Mouse (Mus musculus) midbrain, embryonic 14.5 days (tissue): ENCODE measurements around the gene Rgl1. TPM values are rescaled to one million over a fixed set of nuclear protein-coding genes. Genes with fewer than 3 reads are reported as not detected.

ENCODE experiments used
- ATAC-seq: fragments of 200-750 bp; cut with Nextera tagmentation; 2 replicates; pipeline ENCODE4 v1.8.0; 2017; ENCODE audit warnings: moderate number of reproducible peaks, moderate library complexity; ENCODE audit not compliant: low FRiP score, low TSS enrichment
- DNase-seq: peaks from one replicate; pipeline ENCODE4 v3.0.0-alpha.2; 2015
- H3K27ac ChIP-seq: fragments of 300-500 bp; sonication (generic); replicated peaks from 2 replicates; pipeline ENCODE4 v1.5.1; 2014; ENCODE audit warnings: mild to moderate bottlenecking, low read depth, low read length, moderate library complexity
- H3K27me3 ChIP-seq: fragments of 300-500 bp; sonication (generic); 2 replicates; pipeline ENCODE4 v1.6.1; 2014; ENCODE audit warnings: low read length, control low read depth, mixed read lengths; ENCODE audit not compliant: control insufficient read depth, insufficient read depth
- H3K36me3 ChIP-seq: fragments of 300-500 bp; sonication (generic); 2 replicates; pipeline ENCODE4 v1.6.1; 2014; ENCODE audit warnings: low read length, control low read depth; ENCODE audit not compliant: control insufficient read depth, insufficient read depth
- H3K4me1 ChIP-seq: fragments of 300-500 bp; sonication (generic); 2 replicates; pipeline ENCODE4 v1.6.1; 2014; ENCODE audit warnings: mild to moderate bottlenecking, antibody characterized with exemption, low read length, control low read depth; ENCODE audit not compliant: control insufficient read depth, insufficient read depth
- H3K4me2 ChIP-seq: fragments of 300-500 bp; sonication (generic); 2 replicates; pipeline ENCODE4 v1.6.1; 2014; ENCODE audit warnings: mild to moderate bottlenecking, low read length, moderate library complexity
- H3K4me3 ChIP-seq: fragments of 300-500 bp; sonication (generic); replicated peaks from 2 replicates; pipeline ENCODE4 v1.5.1; 2014; ENCODE audit warnings: low read depth, low read length
- H3K9ac ChIP-seq: fragments of 300-500 bp; sonication (generic); replicated peaks from 2 replicates; pipeline ENCODE4 v1.6.1; 2014; ENCODE audit warnings: mild to moderate bottlenecking, low read length, moderate library complexity
- H3K9me3 ChIP-seq: fragments of 300-500 bp; sonication (generic); 2 replicates; pipeline ENCODE4 v1.6.1; 2016; ENCODE audit warnings: low read length, control low read depth, mixed read lengths; ENCODE audit not compliant: control insufficient read depth
- WGBS: fragments of 180-500 bp; shearing (Covaris S2); extraction: QIAGEN DNeasy Blood & Tissue Kit; methylation state at CpG from one replicate; pipeline ENCODE4 v1.1.7; 2014; 5-methylcytosine and 5-hydroxymethylcytosine counted together
- polyA plus RNA-seq: library from polyadenylated mRNA; unstranded; fragments of >200 nt; fragmentation: Nextera tagmentation; extraction: Ambion mirVana; gene quantifications from 2 replicates; pipeline ENCODE4 v1.2.1, GENCODE M21; 2014

The Rgl1 gene
- polyA plus RNA-seq, 1 experiment from 2014 or later, result 16.6 TPM

GRCm38 (mm10) chr1:152613158-152613857 lies 152.8 kb downstream of the Rgl1 start:
- ATAC-seq, result no peak
- no peak overlapping the region for H3K27ac ChIP-seq
- 86% methylated on average over 16 of the region's 16 CpGs for WGBS

GRCm38 (mm10) chr1:152612535-152613157 lies 153.5 kb downstream of the Rgl1 start:
- no peaks in the 10 kb centered on the region for H3K36me3 ChIP-seq
- peaks cover 5% of the 10 kb centered on the region; the same call in 1 of the 2 replicates for H3K4me1 ChIP-seq
- DNase-seq, result no peak
- no peak overlapping the region for H3K4me3 ChIP-seq
- no peak for ATAC-seq
- H3K9ac ChIP-seq, result no peak overlapping the region
- no peaks in the 10 kb centered on the region for H3K27me3 ChIP-seq
- no peak overlapping the region for H3K27ac ChIP-seq
- H3K9me3 ChIP-seq, result no peaks in the 10 kb centered on the region
- 75% methylated on average over 12 of the region's 12 CpGs for WGBS
- no peak overlapping the region for H3K4me2 ChIP-seq

More at GRCm38 (mm10) chr1:152613158-152613857, 152.8 kb downstream of the Rgl1 start:
- Histone ChIP-seq H3K4me2 (no peak overlapping the region), H3K36me3 (no peaks in the 10 kb centered on the region), H3K27me3 (no peaks in the 10 kb centered on the region), H3K4me1 (peaks cover 5% of the 10 kb centered on the region; the same call in 1 of the 2 replicates), H3K9me3 (no peaks in the 10 kb centered on the region), H3K4me3 (no peak overlapping the region), H3K9ac (no peak overlapping the region)
- no peak for DNase-seq

GRCm38 (mm10) chr1:152609547-152609946 lies 156.6 kb downstream of the Rgl1 start:
- Histone ChIP-seq H3K27me3 (no peaks in the 10 kb centered on the region), H3K4me1 (peaks cover 5% of the 10 kb centered on the region; the same call in 1 of the 2 replicates), H3K4me3 (no peak overlapping the region), H3K4me2 (no peak overlapping the region), H3K36me3 (no peaks in the 10 kb centered on the region), H3K9ac (no peak overlapping the region), H3K27ac (no peak overlapping the region), H3K9me3 (no peaks in the 10 kb centered on the region)
- WGBS, result 74% methylated on average over 10 of the region's 10 CpGs
- ATAC-seq (no peak), DNase-seq (no peak)

GRCm38 (mm10) chr1:152609006-152609405 lies 157.1 kb downstream of the Rgl1 start:
- no peaks in the 10 kb centered on the region for H3K36me3 ChIP-seq
- 79% methylated on average over 7 of the region's 7 CpGs for WGBS
- no peak for DNase-seq
- H3K4me1 ChIP-seq, result peaks cover 5% of the 10 kb centered on the region; the same call in 1 of the 2 replicates
- ATAC-seq, result no peak
- H3K27ac ChIP-seq, result no peak overlapping the region
- no peak overlapping the region for H3K4me3 ChIP-seq
- no peak overlapping the region for H3K4me2 ChIP-seq
- no peaks in the 10 kb centered on the region for H3K27me3 ChIP-seq
- H3K9me3 ChIP-seq, result no peaks in the 10 kb centered on the region
- H3K9ac ChIP-seq, result no peak overlapping the region

- DNase-seq (no peak), ATAC-seq (no peak)
- Histone ChIP-seq H3K27ac (no peak overlapping the region), H3K36me3 (no peaks in the 10 kb centered on the region), H3K4me3 (no peak overlapping the region), H3K4me2 (no peak overlapping the region), H3K9me3 (no peaks in the 10 kb centered on the region), H3K4me1 (peaks cover 5% of the 10 kb centered on the region; the same call in 1 of the 2 replicates), H3K9ac (no peak overlapping the region), H3K27me3 (no peaks in the 10 kb centered on the region)
- WGBS, result 57% methylated on average over 14 of the region's 14 CpGs
Observed at GRCm38 (mm10) chr1:152607765-152608164, 158.4 kb downstream of the Rgl1 start.

GRCm38 (mm10) chr1:152606727-152607126 lies 159.4 kb downstream of the Rgl1 start:
- H3K36me3 ChIP-seq, result no peaks in the 10 kb centered on the region
- H3K9me3 ChIP-seq, result no peaks in the 10 kb centered on the region
- no peak overlapping the region for H3K4me2 ChIP-seq
- WGBS, result 95% methylated on average over 11 of the region's 11 CpGs
- H3K27ac ChIP-seq, result no peak overlapping the region
- H3K4me3 ChIP-seq, result no peak overlapping the region
- peaks cover 2% of the 10 kb centered on the region; the same call in 1 of the 2 replicates for H3K4me1 ChIP-seq
- DNase-seq (no peak), ATAC-seq (no peak)
- no peak overlapping the region for H3K9ac ChIP-seq
- H3K27me3 ChIP-seq, result no peaks in the 10 kb centered on the region

- Histone ChIP-seq H3K4me1 (peaks cover 2% of the 10 kb centered on the region; the same call in 1 of the 2 replicates), H3K27ac (no peak overlapping the region), H3K4me2 (no peak overlapping the region), H3K9ac (no peak overlapping the region), H3K4me3 (no peak overlapping the region), H3K36me3 (no peaks in the 10 kb centered on the region), H3K9me3 (no peaks in the 10 kb centered on the region), H3K27me3 (no peaks in the 10 kb centered on the region)
- ATAC-seq, result no peak
- DNase-seq, result no peak
- WGBS, result 91% methylated on average over 5 of the region's 5 CpGs
Observed at GRCm38 (mm10) chr1:152605895-152606625, 160.1 kb downstream of the Rgl1 start.

- no peak overlapping the region for H3K4me2 ChIP-seq
- 86% methylated on average over 6 of the region's 6 CpGs for WGBS
- H3K9ac ChIP-seq, result no peak overlapping the region
- H3K4me3 ChIP-seq, result no peak overlapping the region
- ATAC-seq, result no peak
- no peak for DNase-seq
- no peaks in the 10 kb centered on the region for H3K4me1 ChIP-seq
- H3K27me3 ChIP-seq, result no peaks in the 10 kb centered on the region
- H3K9me3 ChIP-seq, result no peaks in the 10 kb centered on the region
- no peak overlapping the region for H3K27ac ChIP-seq
- no peaks in the 10 kb centered on the region for H3K36me3 ChIP-seq
Observed at GRCm38 (mm10) chr1:152604147-152604546, 162.0 kb downstream of the Rgl1 start.
